Mouse (Mus musculus) midbrain, postnatal 0 days (tissue): ENCODE data around the gene Rasgrf2. TPM values are rescaled to one million over a fixed set of nuclear protein-coding genes. Genes with fewer than 3 reads are reported as not detected.
A peak's percentile ranks its signal among the peaks of the same experiment; 100 is the strongest.
"Not testable (repeated sequence)": the region's sequence is repeated elsewhere in the genome, so short reads cannot be mapped to it uniquely, and the experiment has no call there.

Experiments
- ATAC-seq: fragments of 200-750 bp; cut with Nextera tagmentation; 2 replicates; pipeline ENCODE4 v1.8.0; 2017; ENCODE audit warnings: moderate number of reproducible peaks, mild to moderate bottlenecking, moderate TSS enrichment, moderate library complexity; ENCODE audit not compliant: low FRiP score
- DNase-seq: peaks from one replicate; pipeline ENCODE4 v3.0.0-alpha.2; 2015; ENCODE audit warnings: low spot score
- H3K27ac ChIP-seq: fragments of 300-500 bp; sonication (generic); 2 replicates; pipeline ENCODE4 v1.5.1; 2014; ENCODE audit warnings: low read depth, mild to moderate bottlenecking, low read length, mixed read lengths
- H3K27me3 ChIP-seq: fragments of 300-500 bp; sonication (generic); 2 replicates; pipeline ENCODE4 v1.6.1; 2014; ENCODE audit warnings: low read length, control low read depth, mixed read lengths; ENCODE audit not compliant: insufficient read depth
- H3K36me3 ChIP-seq: fragments of 300-500 bp; sonication (generic); 2 replicates; pipeline ENCODE4 v1.6.1; 2014; ENCODE audit warnings: low read length, control low read depth, mixed read lengths; ENCODE audit not compliant: insufficient read depth
- H3K4me1 ChIP-seq: fragments of 300-500 bp; sonication (generic); 2 replicates; pipeline ENCODE4 v1.6.1; 2014; ENCODE audit warnings: mild to moderate bottlenecking, control low read depth, antibody characterized with exemption, low read length, mixed read lengths; ENCODE audit not compliant: insufficient read depth
- H3K4me2 ChIP-seq: fragments of 300-500 bp; sonication (generic); 2 replicates; pipeline ENCODE4 v1.6.1; 2014; ENCODE audit warnings: low read depth, mild to moderate bottlenecking, low read length, mixed read lengths; ENCODE audit not compliant: poor library complexity, severe bottlenecking
- H3K4me3 ChIP-seq: fragments of 300-500 bp; sonication (generic); 2 replicates; pipeline ENCODE4 v1.5.1; 2014; ENCODE audit warnings: low read depth, mild to moderate bottlenecking, low read length, moderate library complexity
- H3K9ac ChIP-seq: fragments of 300-500 bp; sonication (generic); replicated peaks from 2 replicates; pipeline ENCODE4 v1.6.1; 2014; ENCODE audit warnings: mild to moderate bottlenecking, low read length, moderate library complexity, mixed read lengths; ENCODE audit not compliant: poor library complexity, severe bottlenecking
- H3K9me3 ChIP-seq: fragments of 300-500 bp; sonication (generic); 2 replicates; pipeline ENCODE4 v1.6.1; 2016; ENCODE audit warnings: low read length, control low read depth
- CTCF ChIP-seq: IDR thresholded peaks from 2 replicates; pipeline ENCODE4 v1.5.1; 2016; ENCODE audit warnings: antibody characterized with exemption, mild to moderate bottlenecking
- WGBS: fragments of 180-500 bp; shearing (Covaris S2); extraction: QIAGEN DNeasy Blood & Tissue Kit; methylation state at CpG from one replicate; pipeline ENCODE4 v1.1.7; 2014; 5-methylcytosine and 5-hydroxymethylcytosine counted together
- polyA plus RNA-seq: library from polyadenylated mRNA; unstranded; fragments of >200 nt; fragmentation: Nextera tagmentation; extraction: Ambion mirVana; gene quantifications from 2 replicates; pipeline ENCODE4 v1.2.1, GENCODE M21; 2015
- total RNA-seq: library from RNA; depleted of rRNA; stranded (reverse); fragments of >200 nt; gene quantifications from 2 replicates; pipeline ENCODE4 v1.2.3, GENCODE M21; 2014; rRNA removed

Rasgrf2 gene
- total RNA-seq, result 103 and 105 TPM in 2 replicates
- polyA plus RNA-seq, result 14.9 and 16.7 TPM in 2 replicates

- Histone ChIP-seq H3K9me3 (no peaks in the 10 kb centered on the region), H3K36me3 (no peaks in the 10 kb centered on the region), H3K9ac (peak within 1 kb of the TSS; percentile 63), H3K4me2 (peak within 1 kb of the TSS; percentile 85), H3K27me3 (no peaks in the 10 kb centered on the region), H3K27ac (peak within 1 kb of the TSS; percentile 75), H3K4me3 (peak within 1 kb of the TSS; percentile 75), H3K4me1 (peaks cover 4% of the 10 kb centered on the region; the same call in 1 of the 2 replicates)
- no peak for TF ChIP-seq CTCF
- 2% methylated on average over 66 of the region's 70 CpGs for WGBS
- DNase-seq (peak; percentile 60), ATAC-seq (peak; percentile 87)
Observed at GRCm38 (mm10) chr13:92131384-92132150, at the start of gene Rasgrf2. Rasgrf2 (minus strand) TSS chr13:92131656.

GRCm38 (mm10) chr13:92172686-92173085 is 41.2 kb upstream of the Rasgrf2 start:
- not testable (repeated sequence) for H3K27ac ChIP-seq, H3K4me1 ChIP-seq, H3K4me3 ChIP-seq, H3K4me2 ChIP-seq, H3K9me3 ChIP-seq, H3K9ac ChIP-seq, H3K27me3 ChIP-seq, DNase-seq, ATAC-seq, H3K36me3 ChIP-seq
- WGBS, result 82% methylated on average over 8 of the region's 8 CpGs

DNA sequence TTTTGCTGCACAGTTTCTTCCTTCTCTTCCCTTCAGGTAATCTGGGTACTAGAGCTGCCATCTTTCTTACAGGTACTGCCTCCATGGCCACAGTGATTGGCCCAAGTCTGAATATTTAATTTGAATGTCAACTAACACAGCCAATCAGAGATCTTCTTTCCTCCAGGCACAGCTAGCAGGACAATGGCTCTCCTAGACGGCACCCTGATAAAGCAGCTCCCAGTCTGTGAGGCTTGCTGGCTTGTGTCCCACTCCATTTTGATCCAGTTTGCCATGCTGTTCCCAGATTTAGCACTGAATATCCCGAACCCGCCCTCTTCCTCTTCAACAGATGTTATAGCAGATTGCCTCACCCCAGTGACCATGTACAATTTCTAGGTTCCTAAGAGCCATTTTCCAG is 19.1 kb upstream of the Rasgrf2 start:
- Histone ChIP-seq H3K4me2 (no peak overlapping the region), H3K27me3 (no peaks in the 10 kb centered on the region), H3K4me3 (no peak overlapping the region), H3K9ac (no peak overlapping the region), H3K27ac (no peak overlapping the region), H3K36me3 (no peaks in the 10 kb centered on the region), H3K9me3 (no peaks in the 10 kb centered on the region; the same call in 1 of the 2 replicates), H3K4me1 (no peaks in the 10 kb centered on the region)
- ATAC-seq (no peak), DNase-seq (no peak)
- no peak for TF ChIP-seq CTCF
- 71% methylated on average over 3 of the region's 3 CpGs for WGBS

DNA sequence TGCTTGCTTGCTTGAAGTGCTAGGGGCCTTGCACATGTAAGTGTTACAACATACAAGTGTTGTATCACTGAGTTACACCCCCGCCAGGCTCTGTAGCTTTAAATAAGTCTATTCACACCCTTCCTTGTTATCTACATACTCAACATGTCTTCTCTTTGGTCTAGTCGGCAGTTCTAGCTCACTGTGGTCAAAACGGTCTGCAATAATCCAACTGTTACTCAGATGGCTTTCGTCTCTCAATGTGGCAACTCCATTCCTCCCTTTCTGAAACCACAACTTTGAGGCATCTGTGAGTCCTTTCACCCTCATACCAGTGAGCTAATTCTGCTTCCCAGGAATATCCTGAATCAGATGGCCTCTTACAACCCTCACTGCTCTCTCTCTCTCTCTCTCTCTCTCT is 17.4 kb upstream of the Rasgrf2 start:
- H3K4me2 ChIP-seq, result no peak overlapping the region
- no peaks in the 10 kb centered on the region for H3K4me1 ChIP-seq
- H3K9me3 ChIP-seq, result peaks cover 5% of the 10 kb centered on the region; the same call in 1 of the 2 replicates
- no peak for ATAC-seq
- H3K27ac ChIP-seq, result no peak overlapping the region
- H3K4me3 ChIP-seq, result no peak overlapping the region
- H3K9ac ChIP-seq, result no peak overlapping the region
- no peak for DNase-seq
- H3K36me3 ChIP-seq, result no peaks in the 10 kb centered on the region
- H3K27me3 ChIP-seq, result no peaks in the 10 kb centered on the region
- 81% methylated on average over 4 of the region's 4 CpGs for WGBS
- no peak for TF ChIP-seq CTCF

GRCm38 (mm10) chr13:92134792-92135191 is 3.3 kb upstream of the Rasgrf2 start:
- Histone ChIP-seq H3K4me2 (no peak overlapping the region), H3K27ac (no peak overlapping the region), H3K9me3 (no peaks in the 10 kb centered on the region), H3K27me3 (no peaks in the 10 kb centered on the region), H3K4me1 (peaks cover 4% of the 10 kb centered on the region; the same call in 1 of the 2 replicates), H3K4me3 (no peak overlapping the region), H3K36me3 (no peaks in the 10 kb centered on the region), H3K9ac (no peak overlapping the region)
- ATAC-seq (no peak), DNase-seq (no peak)
- 92% methylated on average over 3 of the region's 3 CpGs for WGBS
- TF ChIP-seq CTCF, result no peak

GRCm38 (mm10) chr13:92132599-92132998 is 1.1 kb upstream of the Rasgrf2 start:
- no peak overlapping the region for H3K27ac ChIP-seq
- H3K4me3 ChIP-seq, result no peak overlapping the region
- no peaks in the 10 kb centered on the region for H3K9me3 ChIP-seq
- H3K36me3 ChIP-seq, result no peaks in the 10 kb centered on the region
- no peak for ATAC-seq
- 55% methylated on average over 2 of the region's 2 CpGs for WGBS
- DNase-seq, result no peak
- no peaks in the 10 kb centered on the region for H3K27me3 ChIP-seq
- no peak overlapping the region for H3K9ac ChIP-seq
- H3K4me1 ChIP-seq, result peaks cover 4% of the 10 kb centered on the region; the same call in 1 of the 2 replicates
- 0 out of 2 replicates have a peak overlapping the region, but pooled peaks have one; percentile 85 for H3K4me2 ChIP-seq
- no peak for TF ChIP-seq CTCF
